Mouse (Mus musculus): Measurements from ENCODE around the gene Amh.

DNA sequence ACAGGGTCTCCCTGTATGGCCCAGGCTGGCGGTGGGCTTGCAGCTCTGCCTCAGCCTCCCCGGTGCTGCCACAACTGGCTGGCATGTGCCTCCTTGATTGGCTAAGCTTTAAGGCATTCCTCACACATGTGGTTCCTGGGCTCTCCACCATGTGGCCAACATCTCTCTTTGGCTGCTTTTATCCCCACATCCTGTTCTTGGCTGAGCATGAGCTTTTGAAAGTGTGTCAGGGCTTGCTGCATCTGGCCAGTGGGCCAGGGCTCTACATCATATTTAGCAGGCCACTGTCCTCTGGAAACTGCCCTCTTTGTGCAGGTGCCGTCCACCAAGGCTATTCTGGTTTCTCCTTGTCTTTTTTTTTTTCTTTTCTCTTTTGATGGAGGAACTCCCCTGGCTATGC lies 51.2 kb downstream of the Amh start:
- TF ChIP-seq CTCF (IDR thresholded peaks at IDR 0.05; ENCODE audit: insufficient read depth, low read length) (no peak), POLR2A (IDR thresholded peaks at IDR 0.05; ENCODE audit: borderline replicate concordance, extremely low read depth, low read depth, low read length) (no peak)
